Mouse (Mus musculus): Measurements from ENCODE around the gene Pde4d.
"Not testable (repeated sequence)": the region's sequence is repeated elsewhere in the genome, so short reads cannot be mapped to it uniquely, and the experiment has no call there.

Pde4d gene

GRCm38 (mm10) chr13:108692883-108693550, 243.3 kb downstream of the Pde4d start:
- no peak for DNase-seq (ENCODE audit: low spot score)

- DNase-seq (ENCODE audit: low spot score) = no peak
Observed at GRCm38 (mm10) chr13:108705441-108705840, 255.7 kb downstream of the Pde4d start.

GRCm38 (mm10) chr13:108714032-108714431, 264.3 kb downstream of the Pde4d start:
- DNase-seq (ENCODE audit: low spot score) = no peak

GRCm38 (mm10) chr13:108715029-108715428, 265.3 kb downstream of the Pde4d start:
- DNase-seq (ENCODE audit: low spot score) = no peak

GRCm38 (mm10) chr13:108722234-108722633, 272.5 kb downstream of the Pde4d start:
- peak; percentile 14 for DNase-seq (ENCODE audit: low spot score)

GRCm38 (mm10) chr13:108734356-108734755, 284.6 kb downstream of the Pde4d start:
- not testable (repeated sequence) for DNase-seq (ENCODE audit: low spot score)

- DNase-seq (ENCODE audit: low spot score) = no peak
Observed at GRCm38 (mm10) chr13:108751155-108751840, 301.6 kb downstream of the Pde4d start.

- DNase-seq (ENCODE audit: low spot score) = no peak
Observed at GRCm38 (mm10) chr13:108757477-108757876, 307.7 kb downstream of the Pde4d start.

- no peak for DNase-seq (ENCODE audit: low spot score)
Observed at GRCm38 (mm10) chr13:108758331-108758730, 308.6 kb downstream of the Pde4d start.

GRCm38 (mm10) chr13:108759140-108759539, 309.4 kb downstream of the Pde4d start:
- no peak for DNase-seq (ENCODE audit: low spot score)

GRCm38 (mm10) chr13:108763295-108763694, 313.5 kb downstream of the Pde4d start:
- DNase-seq (ENCODE audit: low spot score) = no peak

- no peak for DNase-seq (ENCODE audit: low spot score)
Observed at GRCm38 (mm10) chr13:108766020-108766727, 316.4 kb downstream of the Pde4d start.

GRCm38 (mm10) chr13:108769465-108770056, 319.8 kb downstream of the Pde4d start:
- DNase-seq (ENCODE audit: low spot score) = no peak

- no peak for DNase-seq (ENCODE audit: low spot score)
Observed at GRCm38 (mm10) chr13:108772386-108772785, 322.6 kb downstream of the Pde4d start.

GRCm38 (mm10) chr13:108774981-108775380, 325.2 kb downstream of the Pde4d start:
- no peak for DNase-seq (ENCODE audit: low spot score)

- no peak for DNase-seq (ENCODE audit: low spot score)
Observed at GRCm38 (mm10) chr13:108775882-108776281, 326.1 kb downstream of the Pde4d start.

GRCm38 (mm10) chr13:108797620-108798019, 347.9 kb downstream of the Pde4d start:
- DNase-seq (ENCODE audit: low spot score) = not testable (repeated sequence)

- DNase-seq (ENCODE audit: low spot score) = no peak
Observed at GRCm38 (mm10) chr13:108809191-108809590, 359.4 kb downstream of the Pde4d start.

GRCm38 (mm10) chr13:108812956-108813355, 363.2 kb downstream of the Pde4d start:
- peak; percentile 30 for DNase-seq (ENCODE audit: low spot score)

GRCm38 (mm10) chr13:108819846-108820408, 370.2 kb downstream of the Pde4d start:
- peak; percentile 50 for DNase-seq (ENCODE audit: low spot score)

GRCm38 (mm10) chr13:108820487-108820886, 370.7 kb downstream of the Pde4d start:
- no peak for DNase-seq (ENCODE audit: low spot score)

GRCm38 (mm10) chr13:108821270-108821669, 371.5 kb downstream of the Pde4d start:
- DNase-seq (ENCODE audit: low spot score) = no peak

Data from urinary bladder, postnatal 14 days (tissue).